Mouse (Mus musculus) MEL (cell line): Measurements from ENCODE around the gene Iqcf5. TPM values are rescaled to one million over a fixed set of nuclear protein-coding genes. Genes with fewer than 3 reads are reported as not detected.

Source experiments
- DNase-seq: peaks from one replicate; pipeline ENCODE4 v3.0.0; 2011; ENCODE audit warnings: low read depth, low spot score
- H3K27ac ChIP-seq: 2 replicates; pipeline ENCODE4 v1.5.1; 2012; ENCODE audit warnings: low read depth, mild to moderate bottlenecking, control low read depth, low read length, moderate library complexity; ENCODE audit not compliant: control insufficient read depth
- H3K27me3 ChIP-seq, 2 experiments: fragments of 150-350 bp in 1 of 2; sonication (generic) in 1 of 2; 2 replicates each; pipeline ENCODE4 v1.6.1; 2012; ENCODE audit warnings: low read length in 2 of 2, mild to moderate bottlenecking in 2 of 2, improper control_type of control experiment in 1 of 2, moderate library complexity in 1 of 2; ENCODE audit not compliant: insufficient read depth in 2 of 2, control insufficient read depth in 1 of 2
- H3K36me3 ChIP-seq, 2 experiments: 2 replicates each; pipeline ENCODE4 v1.6.1; 2012 to 2014; ENCODE audit warnings: low read length in 2 of 2, improper control_type of control experiment in 1 of 2, inconsistent platforms in 1 of 2, mild to moderate bottlenecking in 1 of 2; ENCODE audit not compliant: insufficient read depth in 2 of 2, control insufficient read depth in 1 of 2
- H3K4me1 ChIP-seq, 2 experiments: fragments of 150-350 bp in 1 of 2; sonication (generic) in 1 of 2; 2 replicates each; pipeline ENCODE4 v1.6.1; 2012; ENCODE audit warnings: low read length in 2 of 2, improper control_type of control experiment in 1 of 2, mild to moderate bottlenecking in 1 of 2; ENCODE audit not compliant: insufficient read depth in 2 of 2, control insufficient read depth in 1 of 2
- H3K4me3 ChIP-seq, 2 experiments: fragments of 150-350 bp in 1 of 2; sonication (generic) in 1 of 2; 2 replicates each; pipeline ENCODE4 v1.5.1; 2012; ENCODE audit warnings: low read depth in 2 of 2, low read length in 2 of 2, mild to moderate bottlenecking in 2 of 2, moderate library complexity in 2 of 2, control low read depth in 1 of 2, improper control_type of control experiment in 1 of 2; ENCODE audit not compliant: control insufficient read depth in 1 of 2, insufficient read depth in 1 of 2
- H3K79me2 ChIP-seq: 2 replicates; pipeline ENCODE4 v1.6.1; 2012; ENCODE audit warnings: mild to moderate bottlenecking, low read length, moderate library complexity; ENCODE audit not compliant: control insufficient read depth, poor library complexity, insufficient read depth
- H3K9ac ChIP-seq: 2 replicates; pipeline ENCODE4 v1.6.1; 2012; ENCODE audit warnings: low read depth, mild to moderate bottlenecking, control low read depth, low read length, moderate library complexity; ENCODE audit not compliant: control insufficient read depth, poor library complexity, severe bottlenecking
- H3K9me3 ChIP-seq: fragments of 150-350 bp; sonication (generic); replicated peaks from 2 replicates; pipeline ENCODE4 v1.6.1; 2012; ENCODE audit warnings: mild to moderate bottlenecking, low read length, improper control_type of control experiment, moderate library complexity; ENCODE audit not compliant: insufficient read depth
- CTCF ChIP-seq, 3 experiments: IDR thresholded peaks in 2 of 3; conservative IDR thresholded peaks in 1 of 3; 2 replicates each; pipeline ENCODE4 v1.5.1; 2011 to 2012; ENCODE audit warnings: low read length in 3 of 3, low read depth in 2 of 3, mild to moderate bottlenecking in 2 of 3, improper control_type of control experiment in 1 of 3, inconsistent platforms in 1 of 3, mixed read lengths in 1 of 3, moderate library complexity in 1 of 3; ENCODE audit not compliant: control insufficient read depth in 1 of 3, insufficient read depth in 1 of 3, poor library complexity in 1 of 3, severe bottlenecking in 1 of 3
- ELF1 ChIP-seq: IDR thresholded peaks from 2 replicates; pipeline ENCODE4 v1.6.1; 2014; ENCODE audit warnings: low read depth, mild to moderate bottlenecking, inconsistent platforms, low read length, improper control_type of control experiment, moderate library complexity
- ETS1 ChIP-seq: IDR thresholded peaks from 2 replicates; pipeline ENCODE4 v1.6.1; 2012; ENCODE audit warnings: low read depth, mild to moderate bottlenecking, inconsistent platforms, low read length, improper control_type of control experiment, moderate library complexity
- GATA1 ChIP-seq: IDR thresholded peaks from 2 replicates; pipeline ENCODE4 v1.6.1; 2011; ENCODE audit warnings: low read depth, low read length, improper control_type of control experiment
- HCFC1 ChIP-seq: IDR thresholded peaks from 2 replicates; pipeline ENCODE4 v1.6.1; 2012; ENCODE audit warnings: low read depth, mild to moderate bottlenecking, inconsistent platforms, low read length, improper control_type of control experiment, moderate library complexity
- JUND ChIP-seq: IDR thresholded peaks from 2 replicates; pipeline ENCODE4 v1.6.1; 2011; ENCODE audit warnings: low read depth, mild to moderate bottlenecking, improper control_type of control experiment, low read length
- KAT2A ChIP-seq: conservative IDR thresholded peaks from 2 replicates; pipeline ENCODE4 v1.6.1; 2012; ENCODE audit warnings: low read depth, low read length, improper control_type of control experiment, inconsistent platforms
- MAX ChIP-seq: IDR thresholded peaks from 2 replicates; pipeline ENCODE4 v1.6.1; 2011; ENCODE audit warnings: low read length, improper control_type of control experiment
- MXI1 ChIP-seq: IDR thresholded peaks from 2 replicates; pipeline ENCODE4 v1.6.1; 2011; ENCODE audit warnings: mild to moderate bottlenecking, low read depth, low read length, improper control_type of control experiment
- MYB ChIP-seq: IDR thresholded peaks from 2 replicates; pipeline ENCODE4 v1.6.1; 2011; ENCODE audit warnings: mild to moderate bottlenecking, low read depth, low read length, improper control_type of control experiment
- MYC ChIP-seq: IDR thresholded peaks from 2 replicates; pipeline ENCODE4 v1.6.1; 2011; ENCODE audit warnings: low read depth, mild to moderate bottlenecking, low read length, improper control_type of control experiment, moderate library complexity
- POLR2A ChIP-seq, 2 experiments: IDR thresholded peaks; 2 replicates each; pipeline ENCODE4 v1.6.1; 2011 to 2012; ENCODE audit warnings: low read length in 2 of 2, mild to moderate bottlenecking in 2 of 2, control low read depth in 1 of 2, improper control_type of control experiment in 1 of 2, low read depth in 1 of 2, moderate library complexity in 1 of 2; ENCODE audit not compliant: control insufficient read depth in 1 of 2, insufficient read depth in 1 of 2, poor library complexity in 1 of 2
- RAD21 ChIP-seq: IDR thresholded peaks from 2 replicates; pipeline ENCODE4 v1.6.1; 2011; ENCODE audit warnings: mild to moderate bottlenecking, low read depth, low read length, improper control_type of control experiment
- SIN3A ChIP-seq: IDR thresholded peaks from 2 replicates; pipeline ENCODE4 v1.6.1; 2012; ENCODE audit warnings: low read length, improper control_type of control experiment, inconsistent platforms
- SMC3 ChIP-seq: IDR thresholded peaks from 2 replicates; pipeline ENCODE4 v1.6.1; 2011; ENCODE audit warnings: low read depth, low read length, improper control_type of control experiment
- TAL1 ChIP-seq: IDR thresholded peaks from 2 replicates; pipeline ENCODE4 v1.6.1; 2012; ENCODE audit warnings: mild to moderate bottlenecking, inconsistent platforms, low read length, moderate library complexity, mixed read lengths
- TBP ChIP-seq: IDR thresholded peaks from 2 replicates; pipeline ENCODE4 v1.8.0; 2011; ENCODE audit warnings: low read depth, low read length, improper control_type of control experiment
- UBTF ChIP-seq: IDR thresholded peaks from 2 replicates; pipeline ENCODE4 v1.6.1; 2012; ENCODE audit warnings: low read depth, mild to moderate bottlenecking, inconsistent platforms, low read length, improper control_type of control experiment, moderate library complexity, borderline replicate concordance; ENCODE audit not compliant: insufficient read depth
- ZC3H11A ChIP-seq: IDR thresholded peaks from 2 replicates; pipeline ENCODE4 v1.6.1; 2012; ENCODE audit warnings: low read depth, mild to moderate bottlenecking, inconsistent platforms, low read length, improper control_type of control experiment
- ZMIZ1 ChIP-seq: IDR thresholded peaks from 2 replicates; pipeline ENCODE4 v1.6.1; 2012; ENCODE audit warnings: low read depth, mild to moderate bottlenecking, inconsistent platforms, low read length, improper control_type of control experiment, moderate library complexity
- ZNF384 ChIP-seq: IDR thresholded peaks from 2 replicates; pipeline ENCODE4 v1.6.1; 2012; ENCODE audit warnings: low read depth, mild to moderate bottlenecking, inconsistent platforms, low read length, improper control_type of control experiment
- polyA plus RNA-seq, 2 experiments: library from polyadenylated mRNA; stranded (reverse) in 1 of 2; unstranded in 1 of 2; fragments of >175 nt in 1 of 2; fragments of >200 nt in 1 of 2; gene quantifications; 2 replicates each; pipeline versions ENCODE4 v1.2.1 to v1.2.4; 2012; ENCODE audit warnings: low replicate concordance in 2 of 2, low read depth in 1 of 2; ENCODE audit not compliant: insufficient read length in 2 of 2, insufficient read depth in 1 of 2, missing spikeins in 1 of 2
- total RNA-seq: library from RNA; depleted of rRNA; stranded (reverse); fragments of 300-350 nt; gene quantifications from 2 replicates; pipeline ENCODE4 v1.2.3, GENCODE M21; 2012

Iqcf5 gene
- total and polyA plus RNA-seq, 3 experiments = 0.81 to 1.5 TPM; not detected in 1

DNA sequence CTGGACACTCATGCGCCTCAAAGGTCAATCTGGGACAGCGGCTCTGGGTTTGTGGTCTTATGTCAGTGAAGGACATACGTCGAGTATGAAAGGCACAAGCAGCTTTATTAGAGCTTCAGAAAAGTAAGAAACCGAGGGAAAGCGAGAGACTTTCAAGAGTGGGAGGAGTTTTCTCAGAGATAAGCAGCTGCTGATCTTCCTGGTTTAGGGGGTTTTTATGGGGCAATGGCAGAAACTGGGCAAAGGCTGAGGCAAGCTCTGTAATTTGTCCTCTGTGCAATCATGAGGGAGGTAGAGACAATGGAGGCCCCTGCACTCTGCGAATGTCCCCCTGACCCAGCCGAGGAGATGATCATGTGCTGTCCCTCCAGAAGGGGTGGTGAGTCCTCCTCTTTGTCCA, 5.5 kb downstream of the Iqcf5 start:
- peak; percentile 66 for DNase-seq
- TF ChIP-seq SIN3A = no peak
- TF ChIP-seq GATA1 = peak; percentile 43
- no peak for TF ChIP-seq TBP
- TF ChIP-seq ZNF384 = no peak
- TF ChIP-seq TAL1 = peak; percentile 16; the same call in 1 of the 2 replicates
- no peak for TF ChIP-seq HCFC1
- no peak for TF ChIP-seq MXI1
- no peak for TF ChIP-seq UBTF
- 0 out of 2 replicates have a peak, but pooled peaks have one; percentile 22 for TF ChIP-seq MAX
- TF ChIP-seq ELF1 = peak; percentile 51; the same call in 1 of the 2 replicates
- H3K9me3 ChIP-seq = no peaks in the 10 kb centered on the region
- H3K36me3 ChIP-seq = peaks cover 0 to 8% of the 10 kb centered on the region in 2 experiments; a peak in 2 of 4 replicates
- H3K27me3 ChIP-seq = no peaks in the 10 kb centered on the region
- no peaks in the 10 kb centered on the region for H3K79me2 ChIP-seq
- peaks cover 0 to 11% of the 10 kb centered on the region in 2 experiments; a peak in 2 of 4 replicates for H3K4me1 ChIP-seq
- H3K4me3 ChIP-seq = peak overlapping the region; percentile 25 to 28
- no peak overlapping the region for H3K27ac ChIP-seq
- 0 out of 2 replicates have a peak overlapping the region, but pooled peaks have one; percentile 28 for H3K9ac ChIP-seq

DNA sequence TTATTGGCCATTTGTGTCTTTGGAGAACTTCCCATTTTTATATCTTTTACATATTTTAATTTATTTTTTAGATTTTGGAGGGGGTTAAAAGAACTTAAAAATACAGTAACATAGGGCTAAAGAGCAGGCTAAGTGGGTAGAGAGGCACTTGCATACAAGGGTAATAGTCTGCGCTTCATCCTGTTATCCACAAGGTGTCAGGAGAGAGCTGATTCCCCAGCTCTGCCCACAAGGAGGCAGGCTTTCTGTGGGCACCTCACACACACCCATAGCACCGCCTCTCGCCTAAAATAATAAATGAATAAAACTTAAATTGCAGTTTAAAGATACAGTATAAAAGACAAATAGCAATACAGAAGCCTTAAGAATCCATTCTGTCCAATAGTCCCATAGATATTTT, 17.5 kb downstream of the Iqcf5 start:
- Histone ChIP-seq H3K4me3 (no peak overlapping the region), H3K9ac (no peak overlapping the region), H3K9me3 (no peaks in the 10 kb centered on the region), H3K27me3 (peaks cover 0 to 3% of the 10 kb centered on the region in 2 experiments; a peak in 2 of 4 replicates), H3K79me2 (no peaks in the 10 kb centered on the region), H3K4me1 (no peaks in the 10 kb centered on the region), H3K27ac (no peak overlapping the region), H3K36me3 (no peaks in the 10 kb centered on the region)
- peak; percentile 78 for DNase-seq
- peak; percentile 44; the same call in 1 of the 2 replicates for TF ChIP-seq ZC3H11A
- peak; percentile 79 for TF ChIP-seq SMC3
- TF ChIP-seq MAX = no peak
- TF ChIP-seq HCFC1 = no peak
- no peak for TF ChIP-seq KAT2A
- TF ChIP-seq CTCF (IDR thresholded peaks at IDR 0.05 in 2 of 3, conservative IDR thresholded peaks at IDR 0.05 in 1 of 3; ENCODE audit: control insufficient read depth in 1 of 3, insufficient read depth in 1 of 3, low read depth in 2 of 3, low read length in 3 of 3, poor library complexity in 1 of 3, severe bottlenecking in 1 of 3) = peak; percentile 82 to 97 (median 94)
- no peak for TF ChIP-seq JUND
- no peak for TF ChIP-seq MXI1
- TF ChIP-seq MYB = no peak
- TF ChIP-seq ELF1 = no peak
- TF ChIP-seq ZMIZ1 = no peak
- TF ChIP-seq MYC = 0 out of 2 replicates have a peak, but pooled peaks have one; percentile 33
- no peak for TF ChIP-seq ETS1
- TF ChIP-seq POLR2A (IDR thresholded peaks at IDR 0.05; ENCODE audit: control insufficient read depth in 1 of 2, insufficient read depth in 1 of 2, low read depth in 1 of 2, low read length in 2 of 2, poor library complexity in 1 of 2) = no peak
- TF ChIP-seq RAD21 = peak; percentile 66
